Mouse (Mus musculus) induced T-regulatory cell, adult 2 months (primary cell): Measurements from ENCODE around the gene Anxa2.
A peak's percentile ranks its signal among the peaks of the same experiment; 100 is the strongest.

Experiments used
- DNase-seq: peaks from one replicate; pipeline ENCODE4 v3.0.0-alpha.2; 2012; ENCODE audit warnings: low read depth

Anxa2 gene

GRCm38 (mm10) chr9:69453066-69453900, at the start of gene Anxa2:
TSS of gene Anxa2 (plus strand) at chr9:69453620.
- peak; percentile 86 for DNase-seq

GRCm38 (mm10) chr9:69404671-69405070, 48.7 kb upstream of the Anxa2 start:
- DNase-seq: no peak

- peak; percentile 47 for DNase-seq
These were observed 33.9 kb upstream of the Anxa2 start for GRCm38 (mm10) chr9:69419476-69419875.

- no peak for DNase-seq
These were observed 22.9 kb upstream of the Anxa2 start for GRCm38 (mm10) chr9:69430531-69430930.

- no peak for DNase-seq
These were observed 21.4 kb upstream of the Anxa2 start for GRCm38 (mm10) chr9:69431863-69432555.

- no peak for DNase-seq
These were observed 18.2 kb upstream of the Anxa2 start for GRCm38 (mm10) chr9:69435194-69435593.

GRCm38 (mm10) chr9:69435662-69436061, 17.8 kb upstream of the Anxa2 start:
- DNase-seq: no peak

GRCm38 (mm10) chr9:69439805-69440357, 13.5 kb upstream of the Anxa2 start:
- DNase-seq: peak; percentile 51

- DNase-seq: peak; percentile 56
These were observed 10.9 kb upstream of the Anxa2 start for GRCm38 (mm10) chr9:69442471-69443038.

GRCm38 (mm10) chr9:69443203-69443602, 10.2 kb upstream of the Anxa2 start:
- DNase-seq: peak; percentile 20

- no peak for DNase-seq
These were observed 4.6 kb upstream of the Anxa2 start for GRCm38 (mm10) chr9:69448801-69449200.

GRCm38 (mm10) chr9:69450636-69451035, 2.8 kb upstream of the Anxa2 start:
- DNase-seq: no peak

GRCm38 (mm10) chr9:69451886-69452810, 1.3 kb upstream of the Anxa2 start:
- peak; percentile 52 for DNase-seq

- peak; percentile 87 for DNase-seq
These were observed 664 bp downstream of the Anxa2 start for GRCm38 (mm10) chr9:69453901-69454666.

GRCm38 (mm10) chr9:69454691-69455090, 1.3 kb downstream of the Anxa2 start:
- peak; percentile 55 for DNase-seq

- peak; percentile 78 for DNase-seq
These were observed 2.0 kb downstream of the Anxa2 start for GRCm38 (mm10) chr9:69455391-69455790.

GRCm38 (mm10) chr9:69456406-69457075, 3.1 kb downstream of the Anxa2 start:
- peak; percentile 49 for DNase-seq

- DNase-seq: peak; percentile 59
These were observed 3.7 kb downstream of the Anxa2 start for GRCm38 (mm10) chr9:69457143-69457542.

GRCm38 (mm10) chr9:69457747-69458625, 4.6 kb downstream of the Anxa2 start:
- DNase-seq: peak; percentile 88
